Mouse (Mus musculus) inflammation-experienced regulatory T-cells, adult 6 months (primary cell): Measurements from ENCODE around the gene Pitx2. TPM values are rescaled to one million over a fixed set of nuclear protein-coding genes. Genes with fewer than 3 reads are reported as not detected.
A peak's percentile ranks its signal among the peaks of the same experiment; 100 is the strongest.

Experiments used
- ATAC-seq: one replicate; pipeline ENCODE4 v1.8.0; 2017
- polyA plus RNA-seq, 3 experiments: library from polyadenylated mRNA; unstranded; fragments of 100-300 nt; shearing (Covaris generic); gene quantifications; one replicate each; pipeline ENCODE4 v1.2.1; 2017

Gene Pitx2
- polyA plus RNA-seq, 3 experiments from 2014 or later = 0.19 TPM; not detected in 2

GRCm38 (mm10) chr3:129202871-129203740 lies 3.4 kb downstream of the Pitx2 start:
- ATAC-seq = no peak

GRCm38 (mm10) chr3:129203761-129204440 lies 4.2 kb downstream of the Pitx2 start:
- no peak for ATAC-seq

DNA sequence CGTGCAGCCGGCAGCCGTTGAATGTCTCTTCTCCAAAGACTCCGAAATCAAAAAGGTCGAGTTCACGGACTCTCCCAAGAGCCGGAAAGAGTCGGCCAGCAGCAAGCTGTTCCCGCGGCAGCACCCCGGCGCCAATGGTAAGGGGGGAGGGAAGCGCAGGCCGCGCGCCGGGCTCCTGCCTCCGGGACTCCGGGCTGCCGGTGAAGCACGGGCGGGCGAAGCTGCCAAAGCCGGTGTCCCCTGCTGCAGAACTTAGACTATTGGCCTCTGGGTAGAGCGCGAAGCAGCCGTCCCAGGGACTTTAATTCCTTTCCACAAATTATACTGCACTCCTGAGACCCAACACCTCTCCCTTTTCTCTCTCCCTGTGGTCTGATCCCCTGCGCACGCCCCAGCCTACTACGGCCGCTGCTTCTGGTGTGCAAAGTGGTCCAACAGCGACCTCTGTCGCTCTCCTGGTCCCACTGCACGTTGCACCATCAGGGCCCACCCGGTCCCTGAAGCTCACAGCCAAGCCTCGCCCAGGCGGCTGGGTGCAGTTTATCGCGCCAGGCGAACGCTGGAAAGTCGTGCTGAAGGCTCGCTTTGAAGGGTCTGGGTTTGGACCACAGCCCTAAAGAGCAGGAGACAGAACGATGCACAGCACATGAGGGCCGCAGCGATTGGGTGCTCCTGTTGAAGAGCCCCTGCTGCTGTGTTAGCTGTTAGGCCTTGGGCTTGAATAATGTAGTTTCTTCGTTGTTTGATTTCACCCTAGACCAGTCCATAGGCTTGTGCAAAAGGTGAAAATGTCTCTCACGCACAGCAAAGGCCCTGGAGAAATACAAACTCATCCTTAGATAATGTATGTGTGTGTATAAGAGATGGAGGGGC lies 5.0 kb downstream of the Pitx2 start:
- ATAC-seq = no peak

DNA sequence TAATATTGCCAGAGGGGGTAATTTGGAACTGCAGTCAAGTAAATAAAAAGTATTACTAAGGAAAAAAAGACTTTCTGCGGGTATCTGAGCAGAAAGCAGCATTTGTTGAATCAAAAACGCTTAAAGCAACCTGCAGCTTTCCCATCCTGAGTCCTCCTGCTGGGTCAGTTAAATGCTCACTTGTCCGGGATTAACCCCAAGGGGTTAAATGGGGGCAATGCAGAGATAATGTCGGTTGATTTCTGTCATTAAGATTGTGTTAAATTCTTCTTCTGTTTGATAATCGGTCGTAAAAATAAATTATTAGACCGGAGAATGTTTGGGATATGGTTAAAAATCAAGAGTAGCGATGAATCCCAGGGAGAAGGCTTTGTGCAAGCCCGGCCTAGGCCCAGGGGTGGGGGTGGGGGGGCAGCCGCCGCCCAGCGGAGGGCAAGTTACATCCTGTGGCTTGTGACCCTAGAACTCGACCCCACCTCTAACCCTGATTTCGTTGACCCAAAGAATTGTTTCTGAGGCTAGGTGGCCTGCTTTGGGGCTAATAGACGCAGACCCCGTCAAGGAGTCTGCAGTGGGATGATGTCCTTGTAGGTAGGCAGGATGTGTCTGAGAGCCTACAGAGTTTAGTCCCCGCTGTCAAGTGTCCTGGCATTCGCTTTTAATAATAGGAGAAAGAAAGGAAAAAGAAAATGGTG lies 6.0 kb downstream of the Pitx2 start:
- ATAC-seq = no peak

- ATAC-seq = no peak
Observed at GRCm38 (mm10) chr3:129206776-129207175, 7.1 kb downstream of the Pitx2 start.

DNA sequence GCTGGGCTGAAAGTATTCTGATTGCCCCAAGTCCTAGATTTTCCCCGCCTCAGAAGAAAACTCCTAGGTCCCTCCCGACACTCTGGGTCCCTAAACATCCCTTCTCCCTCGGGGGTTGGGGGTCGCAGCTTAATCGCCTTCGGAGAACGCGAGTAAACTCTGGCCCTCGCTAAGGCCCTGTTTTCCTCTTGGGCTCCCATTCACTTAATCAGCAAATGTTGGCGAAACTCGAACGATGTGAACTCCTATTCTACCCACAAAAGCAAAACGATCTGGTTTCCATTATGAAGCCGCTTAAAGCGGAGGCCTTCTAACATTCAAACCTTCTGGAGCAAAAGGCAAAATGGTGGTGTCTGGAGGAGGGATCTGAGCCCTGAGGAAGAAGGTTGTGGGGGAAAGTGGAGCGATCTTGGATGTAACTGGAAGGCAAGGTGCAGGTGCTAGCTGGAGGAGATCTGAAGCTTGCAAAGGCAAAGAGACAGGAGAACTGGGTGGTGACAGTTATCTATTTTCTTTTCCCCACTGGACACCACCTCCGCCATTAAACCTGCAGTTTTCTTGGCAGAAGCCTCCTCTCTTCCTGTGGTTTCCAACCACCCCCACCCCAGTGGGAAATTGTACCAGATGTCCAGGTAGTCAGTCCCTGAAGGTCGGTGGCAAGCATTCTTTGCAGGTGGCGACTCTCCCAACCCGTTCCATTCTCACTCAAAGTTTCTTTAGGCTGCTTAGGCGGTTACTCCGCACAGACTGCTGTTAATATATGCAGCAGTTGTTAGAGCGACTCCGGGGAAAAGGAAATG lies 7.8 kb downstream of the Pitx2 start:
- no peak for ATAC-seq

DNA sequence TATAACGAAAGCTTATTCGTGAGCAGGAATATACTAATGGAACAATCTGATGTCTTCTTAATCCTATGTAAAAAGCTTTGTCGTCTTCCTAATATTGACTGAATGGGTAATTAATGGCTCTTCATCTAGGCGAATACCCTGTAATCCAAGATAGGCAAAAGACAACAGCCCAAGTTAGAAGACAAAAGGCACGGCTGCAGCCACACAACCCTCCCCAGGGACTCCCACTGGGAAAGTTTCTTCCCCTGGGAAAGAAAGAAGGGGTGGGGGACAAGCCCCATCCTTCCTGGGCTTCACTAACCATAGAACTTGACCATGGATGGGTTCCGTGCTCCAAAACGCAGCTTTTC lies 8.3 kb downstream of the Pitx2 start:
- ATAC-seq = no peak

GRCm38 (mm10) chr3:129208421-129208820 lies 8.7 kb downstream of the Pitx2 start:
- no peak for ATAC-seq

GRCm38 (mm10) chr3:129209266-129209665 lies 9.6 kb downstream of the Pitx2 start:
- no peak for ATAC-seq

- ATAC-seq = no peak
Observed at GRCm38 (mm10) chr3:129209771-129210170, 10.1 kb downstream of the Pitx2 start.

- no peak for ATAC-seq
Observed at GRCm38 (mm10) chr3:129212038-129212645, 12.5 kb downstream of the Pitx2 start.

DNA sequence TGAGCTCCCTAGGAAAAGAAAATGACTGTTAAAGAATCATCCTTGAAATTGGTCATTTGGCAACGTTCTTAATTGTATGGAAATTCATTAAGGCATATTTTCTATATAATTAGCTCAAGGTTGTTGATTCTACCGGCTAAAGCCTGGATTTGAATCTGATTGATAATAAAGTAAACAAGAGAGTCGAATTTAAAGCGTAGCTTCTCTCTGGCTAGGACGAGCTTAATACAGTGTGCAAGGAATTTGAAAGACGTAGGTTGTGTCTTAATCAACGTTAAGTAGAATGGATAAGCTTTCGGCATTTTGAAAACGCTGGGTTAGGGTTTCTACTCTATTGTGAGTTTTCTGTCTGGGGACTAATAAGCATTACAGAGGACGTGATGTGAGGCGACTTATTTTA lies 13.1 kb downstream of the Pitx2 start:
- ATAC-seq = no peak

DNA sequence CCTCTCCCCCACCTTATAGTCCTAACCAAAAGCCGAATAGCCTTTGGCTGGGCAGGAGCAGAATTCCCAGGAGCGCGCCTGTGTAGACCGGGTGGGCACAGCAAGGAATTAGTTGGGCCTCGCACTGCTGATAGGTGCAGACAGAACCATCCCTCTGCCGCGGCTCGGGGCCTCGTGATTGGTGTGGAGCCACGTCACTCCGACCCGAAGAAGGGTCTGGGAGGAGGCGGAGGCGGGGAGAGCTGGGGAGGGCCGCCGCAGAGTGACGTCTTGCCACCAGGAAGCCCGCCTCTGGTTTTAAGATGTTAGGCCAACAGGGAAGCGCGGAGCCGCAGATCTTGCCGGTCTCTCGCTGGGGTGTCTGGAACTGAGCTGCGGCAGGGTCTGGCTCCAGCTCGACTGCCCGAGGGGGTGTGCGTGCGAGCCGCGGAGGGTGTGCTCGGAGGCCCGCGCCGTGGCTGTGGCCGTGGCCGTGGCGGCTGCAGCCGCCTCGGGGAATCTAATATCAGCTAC lies 14.0 kb downstream of the Pitx2 start:
- ATAC-seq = peak; percentile 81

DNA sequence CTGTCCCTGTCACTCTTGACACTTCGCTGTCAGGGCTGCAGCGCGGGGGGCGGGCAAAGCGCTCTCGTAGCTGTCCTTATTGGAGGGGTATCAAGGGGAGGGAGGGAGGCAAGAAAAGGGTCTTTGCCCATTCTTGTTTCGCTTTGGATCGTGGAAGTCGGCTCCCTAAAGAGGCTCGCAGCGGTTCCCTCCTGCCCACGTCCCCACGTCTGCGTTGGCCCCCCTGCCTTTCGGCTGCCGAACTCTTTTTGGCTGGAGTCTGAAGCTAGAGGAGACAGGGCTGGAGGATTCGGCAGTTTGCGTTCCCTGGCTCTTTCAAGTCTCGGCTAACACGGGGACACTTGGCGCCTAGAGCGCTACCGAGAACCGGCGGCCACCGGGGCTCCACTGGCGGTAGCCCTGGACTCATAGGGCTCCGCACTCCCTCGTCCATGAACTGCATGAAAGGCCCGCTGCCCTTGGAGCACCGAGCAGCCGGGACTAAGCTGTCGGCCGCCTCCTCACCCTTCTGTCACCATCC lies 14.5 kb downstream of the Pitx2 start:
- ATAC-seq = peak; percentile 4

- no peak for ATAC-seq
Observed at GRCm38 (mm10) chr3:129214666-129215161, 15.0 kb downstream of the Pitx2 start.

GRCm38 (mm10) chr3:129215241-129215750 lies 15.6 kb downstream of the Pitx2 start:
- ATAC-seq = no peak

DNA sequence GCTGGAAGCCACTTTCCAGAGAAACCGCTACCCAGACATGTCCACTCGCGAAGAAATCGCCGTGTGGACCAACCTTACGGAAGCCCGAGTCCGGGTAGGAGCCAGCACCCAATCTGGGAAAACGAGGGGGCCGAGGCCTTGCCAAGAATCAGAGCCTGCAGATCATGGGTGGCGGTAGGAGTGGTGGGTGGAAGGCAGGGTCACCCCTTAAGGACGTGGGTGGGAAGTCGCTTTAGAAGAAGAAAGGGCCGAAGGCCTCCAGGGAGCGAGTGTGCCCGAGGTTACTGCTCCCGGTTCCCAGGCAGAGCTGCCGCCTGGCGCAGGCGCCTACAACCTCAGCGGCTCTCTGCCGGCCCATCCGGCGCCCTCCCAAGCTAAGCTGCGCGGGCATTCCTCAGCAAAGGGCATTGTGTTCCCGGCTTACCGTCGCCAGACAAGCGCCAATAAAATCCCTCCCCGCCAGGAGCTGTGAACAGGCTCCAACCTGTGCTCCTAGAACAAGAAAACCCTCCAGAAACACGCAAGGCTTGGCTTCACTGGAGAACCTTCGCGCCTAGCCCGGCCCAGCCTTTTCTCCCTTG lies 16.2 kb downstream of the Pitx2 start:
- no peak for ATAC-seq

DNA sequence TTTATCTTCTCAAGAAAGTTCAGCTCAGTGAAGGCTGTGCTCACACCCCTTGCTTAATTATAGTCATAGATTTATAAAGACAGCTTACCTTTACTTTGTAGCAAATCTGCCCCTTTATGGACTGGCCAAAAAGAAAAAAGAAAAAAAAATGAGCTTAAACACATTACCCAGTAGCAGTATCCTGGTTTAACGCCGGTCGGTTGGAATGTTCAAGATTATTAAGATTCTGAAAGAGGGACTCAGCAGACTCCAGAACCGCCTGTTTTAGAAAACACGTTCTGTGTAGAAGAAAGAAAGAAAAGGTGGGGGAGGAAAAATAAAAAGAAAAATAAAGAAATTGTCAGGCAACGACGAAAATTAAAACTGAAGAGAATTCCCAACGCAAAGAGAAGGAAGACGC lies 16.8 kb downstream of the Pitx2 start:
- no peak for ATAC-seq

DNA sequence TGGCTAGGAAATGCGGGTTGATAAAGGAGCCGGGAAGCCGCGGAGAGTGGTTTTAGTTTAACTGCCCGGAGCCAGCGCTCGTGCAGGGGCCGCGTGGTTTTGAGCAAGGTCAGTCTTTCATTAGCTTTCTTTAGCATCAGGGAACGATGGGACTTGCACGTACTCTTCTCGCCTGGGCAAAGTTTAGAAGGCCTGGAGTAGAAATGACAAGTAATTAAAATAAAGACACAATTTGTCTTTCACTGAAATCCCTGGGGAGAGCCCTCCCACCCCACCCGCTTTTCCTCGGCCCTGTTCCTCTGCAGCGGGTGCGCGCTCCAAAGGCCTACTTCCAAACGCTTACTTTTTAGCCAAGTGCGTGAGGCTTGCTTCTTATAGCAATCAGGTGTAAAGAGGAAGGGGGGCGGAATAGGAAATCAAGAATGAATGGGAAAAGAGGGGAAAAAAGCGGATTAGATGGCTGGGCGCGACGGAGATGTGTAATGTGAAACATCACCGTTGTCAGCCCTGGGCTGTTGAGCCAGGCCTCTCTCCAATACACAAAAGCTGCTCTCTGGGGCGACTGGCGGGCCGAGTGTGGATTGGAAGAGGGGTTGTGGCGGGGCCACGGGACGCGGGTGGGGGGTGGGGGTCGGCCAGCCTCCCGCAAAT lies 17.4 kb downstream of the Pitx2 start:
- no peak for ATAC-seq
